8 mouse cellular contexts compared by ENCODE assay signal in genomic region chr12:54313211-54313845, GRCm38 (mm10).
DNase-seq lines count a peak whose midpoint lies in the region; ATAC-seq and TF ChIP-seq lines count a peak whose summit lies in the region.

No protein-coding gene starts in this region.

- TF ChIP-seq CTCF in G1E (IDR thresholded peaks at IDR 0.05; ENCODE audit: low read depth, low read length) = no peak

- H3K4me3 ChIP-seq in G1E (ENCODE audit: low read depth, low read length) = peak overlapping the region; percentile 30; the same call in 1 of the 2 replicates
- peak overlapping the region; percentile 43 for H3K4me3 ChIP-seq in forebrain, embryonic 16.5 days (replicated peaks; ENCODE audit: low read length)

- DNase-seq in G1E (ENCODE audit: low spot score) = no peak
- DNase-seq in cerebellum, adult 18-20 months = peak; percentile 57 to 71
- DNase-seq in heart, postnatal 4 days = peak; percentile 70
- peak; percentile 13 to 29 for DNase-seq in layer of hippocampus, postnatal 10 days (ENCODE audit: low spot score in 2 of 2)
- peak; percentile 21 for DNase-seq in lung, postnatal 10 days
- DNase-seq in ovary, postnatal 36 days (ENCODE audit: low spot score) = peak; percentile 49
- DNase-seq in thymus, postnatal 36 days = peak; percentile 81 to 89

- H3K9ac ChIP-seq in forebrain, embryonic 16.5 days (replicated peaks; ENCODE audit: low read depth, low read length) = peak overlapping the region; percentile 59

- WGBS in forebrain, embryonic 16.5 days = 0% methylated on average over 17 of the region's 20 CpGs

- no peaks in the 10 kb centered on the region for H3K36me3 ChIP-seq in G1E (replicated peaks)
- no peaks in the 10 kb centered on the region for H3K36me3 ChIP-seq in forebrain, embryonic 16.5 days (ENCODE audit: control insufficient read depth, insufficient read depth)

- H3K27ac ChIP-seq in forebrain, embryonic 16.5 days (ENCODE audit: low read length) = no peak overlapping the region

- H3K4me1 ChIP-seq in G1E (ENCODE audit: insufficient read depth, low read depth, low read length) = no peaks in the 10 kb centered on the region
- H3K4me1 ChIP-seq in forebrain, embryonic 16.5 days (replicated peaks; ENCODE audit: control insufficient read depth, insufficient read depth, low read length) = peaks cover 15% of the 10 kb centered on the region

- peak overlapping the region; percentile 85 for H3K4me2 ChIP-seq in forebrain, embryonic 16.5 days (ENCODE audit: low read length)

- no peaks in the 10 kb centered on the region for H3K27me3 ChIP-seq in G1E (ENCODE audit: insufficient read depth, low read length)
- no peaks in the 10 kb centered on the region for H3K27me3 ChIP-seq in forebrain, embryonic 16.5 days (replicated peaks; ENCODE audit: control insufficient read depth, insufficient read depth, low read length)

- no peak for ATAC-seq in G1E (ENCODE audit: extremely low read depth, insufficient number of reproducible peaks, low FRiP score, poor library complexity, severe bottlenecking)
- ATAC-seq in forebrain, embryonic 16.5 days = peak; percentile 80

- H3K9me3 ChIP-seq in G1E (replicated peaks) = peaks cover 56% of the 10 kb centered on the region
- no peaks in the 10 kb centered on the region for H3K9me3 ChIP-seq in forebrain, embryonic 16.5 days (ENCODE audit: control insufficient read depth, low read length)
